Mouse (Mus musculus): ENCODE results near the gene Synj2. TPM values are rescaled to one million over a fixed set of nuclear protein-coding genes. Genes with fewer than 3 reads are reported as not detected.
A peak's percentile ranks its signal among the peaks of the same experiment; 100 is the strongest.

The Synj2 gene
- polyA plus RNA-seq, 1 experiment from 2014 or later: 1.8 TPM

GRCm38 (mm10) chr17:6037507-6037906 lies 96.4 kb downstream of the Synj2 start:
- Histone ChIP-seq H3K9me3 (ENCODE audit: control insufficient read depth, low read length) (no peaks in the 10 kb centered on the region), H3K4me1 (replicated peaks; ENCODE audit: control insufficient read depth, insufficient read depth, low read length) (no peaks in the 10 kb centered on the region), H3K27me3 (ENCODE audit: control insufficient read depth, insufficient read depth, low read length) (no peaks in the 10 kb centered on the region), H3K9ac (ENCODE audit: low read depth, low read length) (no peak overlapping the region), H3K4me3 (ENCODE audit: low read depth, low read length) (no peak overlapping the region), H3K36me3 (ENCODE audit: control insufficient read depth, insufficient read depth, low read length) (no peaks in the 10 kb centered on the region), H3K4me2 (replicated peaks; ENCODE audit: low read depth, low read length) (no peak overlapping the region), H3K27ac (ENCODE audit: low read depth, low read length) (no peak overlapping the region)
- DNase-seq (ENCODE audit: low spot score) (no peak), ATAC-seq (ENCODE audit: low FRiP score) (no peak)
- 94% methylated on average over 10 of the region's 10 CpGs for WGBS

DNA sequence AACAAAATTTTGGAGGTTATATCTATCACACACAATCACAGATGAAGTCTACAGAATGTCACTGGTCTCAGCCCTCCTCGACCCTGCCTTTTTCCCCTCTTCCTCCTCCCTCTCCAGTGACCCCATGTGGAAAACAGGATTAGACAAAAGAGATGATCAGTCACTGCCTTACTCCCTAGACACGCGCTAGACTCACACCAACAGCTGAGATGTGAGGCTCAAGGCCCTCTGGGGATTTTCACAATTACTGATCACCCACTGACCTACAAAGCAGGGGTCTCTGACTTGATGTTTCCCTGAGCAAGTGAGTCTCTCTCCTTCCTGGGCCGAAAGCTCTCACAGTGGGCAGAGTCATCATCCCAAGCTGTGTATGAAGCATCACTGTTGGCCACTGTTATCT lies 111.7 kb downstream of the Synj2 start:
- Histone ChIP-seq H3K4me1 (replicated peaks; ENCODE audit: control insufficient read depth, insufficient read depth, low read length) (no peaks in the 10 kb centered on the region), H3K9me3 (ENCODE audit: control insufficient read depth, low read length) (no peaks in the 10 kb centered on the region), H3K27ac (ENCODE audit: low read depth, low read length) (no peak overlapping the region), H3K27me3 (ENCODE audit: control insufficient read depth, insufficient read depth, low read length) (no peaks in the 10 kb centered on the region), H3K36me3 (ENCODE audit: control insufficient read depth, insufficient read depth, low read length) (no peaks in the 10 kb centered on the region), H3K4me3 (ENCODE audit: low read depth, low read length) (no peak overlapping the region), H3K9ac (ENCODE audit: low read depth, low read length) (no peak overlapping the region), H3K4me2 (replicated peaks; ENCODE audit: low read depth, low read length) (no peak overlapping the region)
- ATAC-seq (ENCODE audit: low FRiP score) (no peak), DNase-seq (ENCODE audit: low spot score) (no peak)
- WGBS: 54% methylated on average over 4 of the region's 4 CpGs

- H3K9me3 ChIP-seq (ENCODE audit: control insufficient read depth, low read length): no peaks in the 10 kb centered on the region
- H3K36me3 ChIP-seq (ENCODE audit: control insufficient read depth, insufficient read depth, low read length): no peaks in the 10 kb centered on the region
- H3K4me1 ChIP-seq (replicated peaks; ENCODE audit: control insufficient read depth, insufficient read depth, low read length): no peaks in the 10 kb centered on the region
- WGBS: 25% methylated on average over 5 of the region's 5 CpGs
- ATAC-seq (ENCODE audit: low FRiP score): no peak
- no peak overlapping the region for H3K27ac ChIP-seq (ENCODE audit: low read depth, low read length)
- DNase-seq (ENCODE audit: low spot score): peak; percentile 67
- H3K9ac ChIP-seq (ENCODE audit: low read depth, low read length): no peak overlapping the region
- H3K4me2 ChIP-seq (replicated peaks; ENCODE audit: low read depth, low read length): no peak overlapping the region
- H3K27me3 ChIP-seq (ENCODE audit: control insufficient read depth, insufficient read depth, low read length): no peaks in the 10 kb centered on the region
- H3K4me3 ChIP-seq (ENCODE audit: low read depth, low read length): no peak overlapping the region
Measured at GRCm38 (mm10) chr17:6054934-6055355, 113.9 kb downstream of the Synj2 start.

- Histone ChIP-seq H3K4me3 (ENCODE audit: low read depth, low read length) (no peak overlapping the region), H3K4me2 (replicated peaks; ENCODE audit: low read depth, low read length) (no peak overlapping the region), H3K36me3 (ENCODE audit: control insufficient read depth, insufficient read depth, low read length) (no peaks in the 10 kb centered on the region; the same call in 1 of the 2 replicates), H3K27me3 (ENCODE audit: control insufficient read depth, insufficient read depth, low read length) (no peaks in the 10 kb centered on the region), H3K4me1 (replicated peaks; ENCODE audit: control insufficient read depth, insufficient read depth, low read length) (no peaks in the 10 kb centered on the region), H3K9ac (ENCODE audit: low read depth, low read length) (no peak overlapping the region), H3K27ac (ENCODE audit: low read depth, low read length) (no peak overlapping the region), H3K9me3 (ENCODE audit: control insufficient read depth, low read length) (no peaks in the 10 kb centered on the region)
- ATAC-seq (ENCODE audit: low FRiP score) (no peak), DNase-seq (ENCODE audit: low spot score) (no peak)
- WGBS: 78% methylated on average over 8 of the region's 8 CpGs
Measured at GRCm38 (mm10) chr17:6062793-6063192, 121.7 kb downstream of the Synj2 start.

DNA sequence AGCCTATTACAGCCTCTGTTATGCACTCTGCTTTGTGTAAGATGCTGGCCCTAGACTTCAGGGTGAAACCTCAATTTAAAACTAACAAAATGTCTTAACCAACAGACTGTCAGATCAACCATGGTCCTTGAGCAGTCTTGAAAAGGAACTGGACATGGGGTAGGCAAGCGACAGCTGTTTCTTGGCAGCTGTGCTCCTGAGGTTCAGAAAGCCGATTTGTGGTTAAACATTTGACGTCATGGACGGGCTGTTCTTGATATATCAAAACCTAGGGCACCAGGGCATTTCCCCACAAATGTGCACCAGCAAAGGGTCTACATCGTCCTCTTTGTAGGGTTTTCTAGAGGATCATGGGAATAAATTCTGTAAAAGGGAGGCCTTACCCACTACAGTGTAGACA lies 122.5 kb downstream of the Synj2 start:
- Histone ChIP-seq H3K9ac (ENCODE audit: low read depth, low read length) (no peak overlapping the region), H3K36me3 (ENCODE audit: control insufficient read depth, insufficient read depth, low read length) (no peaks in the 10 kb centered on the region; the same call in 1 of the 2 replicates), H3K4me3 (ENCODE audit: low read depth, low read length) (no peak overlapping the region), H3K27ac (ENCODE audit: low read depth, low read length) (no peak overlapping the region), H3K27me3 (ENCODE audit: control insufficient read depth, insufficient read depth, low read length) (no peaks in the 10 kb centered on the region), H3K4me1 (replicated peaks; ENCODE audit: control insufficient read depth, insufficient read depth, low read length) (no peaks in the 10 kb centered on the region), H3K4me2 (replicated peaks; ENCODE audit: low read depth, low read length) (no peak overlapping the region), H3K9me3 (ENCODE audit: control insufficient read depth, low read length) (no peaks in the 10 kb centered on the region)
- 95% methylated on average over 5 of the region's 5 CpGs for WGBS
- DNase-seq (ENCODE audit: low spot score) (no peak), ATAC-seq (ENCODE audit: low FRiP score) (no peak)

- WGBS: 91% methylated on average over 2 of the region's 2 CpGs
- no peak overlapping the region for H3K27ac ChIP-seq (ENCODE audit: low read depth, low read length)
- H3K9ac ChIP-seq (ENCODE audit: low read depth, low read length): no peak overlapping the region
- no peak overlapping the region for H3K4me2 ChIP-seq (replicated peaks; ENCODE audit: low read depth, low read length)
- H3K27me3 ChIP-seq (ENCODE audit: control insufficient read depth, insufficient read depth, low read length): no peaks in the 10 kb centered on the region
- no peaks in the 10 kb centered on the region for H3K9me3 ChIP-seq (ENCODE audit: control insufficient read depth, low read length)
- no peak for ATAC-seq (ENCODE audit: low FRiP score)
- DNase-seq (ENCODE audit: low spot score): no peak
- no peaks in the 10 kb centered on the region; the same call in 1 of the 2 replicates for H3K36me3 ChIP-seq (ENCODE audit: control insufficient read depth, insufficient read depth, low read length)
- H3K4me1 ChIP-seq (replicated peaks; ENCODE audit: control insufficient read depth, insufficient read depth, low read length): no peaks in the 10 kb centered on the region
- H3K4me3 ChIP-seq (ENCODE audit: low read depth, low read length): no peak overlapping the region
Measured at GRCm38 (mm10) chr17:6066021-6066420, 124.9 kb downstream of the Synj2 start.

DNA sequence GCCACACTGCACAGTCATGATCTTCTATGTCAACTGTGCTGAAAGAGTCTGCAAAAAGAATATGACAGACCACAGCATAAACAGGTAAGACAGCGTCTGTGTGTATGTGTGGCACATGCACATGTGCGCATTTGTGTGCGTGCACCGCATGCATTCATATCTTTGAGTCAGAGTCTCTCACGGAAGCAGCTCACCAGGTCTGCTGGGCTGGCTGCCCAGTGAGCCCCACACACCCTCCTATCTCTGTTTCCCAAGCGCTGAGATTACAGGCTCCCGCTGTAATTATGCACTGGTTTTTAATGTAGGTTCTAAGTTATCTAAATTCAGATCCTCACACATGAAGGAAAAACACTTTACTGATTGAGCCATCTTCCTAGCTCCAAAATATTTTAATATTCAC lies 126.5 kb downstream of the Synj2 start:
- Histone ChIP-seq H3K27ac (ENCODE audit: low read depth, low read length) (no peak overlapping the region), H3K36me3 (ENCODE audit: control insufficient read depth, insufficient read depth, low read length) (no peaks in the 10 kb centered on the region; the same call in 1 of the 2 replicates)
- WGBS: 98% methylated on average over 7 of the region's 7 CpGs

GRCm38 (mm10) chr17:6069866-6070265 lies 128.8 kb downstream of the Synj2 start:
- Histone ChIP-seq H3K9ac (ENCODE audit: low read depth, low read length) (no peak overlapping the region), H3K9me3 (ENCODE audit: control insufficient read depth, low read length) (no peaks in the 10 kb centered on the region), H3K36me3 (ENCODE audit: control insufficient read depth, insufficient read depth, low read length) (peaks cover 3% of the 10 kb centered on the region; the same call in 1 of the 2 replicates), H3K4me1 (replicated peaks; ENCODE audit: control insufficient read depth, insufficient read depth, low read length) (no peaks in the 10 kb centered on the region), H3K4me2 (replicated peaks; ENCODE audit: low read depth, low read length) (no peak overlapping the region), H3K27me3 (ENCODE audit: control insufficient read depth, insufficient read depth, low read length) (no peaks in the 10 kb centered on the region), H3K4me3 (ENCODE audit: low read depth, low read length) (no peak overlapping the region), H3K27ac (ENCODE audit: low read depth, low read length) (no peak overlapping the region)
- 96% methylated on average over 6 of the region's 6 CpGs for WGBS
- ATAC-seq (ENCODE audit: low FRiP score) (no peak), DNase-seq (ENCODE audit: low spot score) (no peak)

More for the DNA sequence above, 126.5 kb downstream of the Synj2 start:
- H3K4me3 ChIP-seq (ENCODE audit: low read depth, low read length): no peak overlapping the region
- H3K9me3 ChIP-seq (ENCODE audit: control insufficient read depth, low read length): no peaks in the 10 kb centered on the region
- H3K9ac ChIP-seq (ENCODE audit: low read depth, low read length): no peak overlapping the region
- ATAC-seq (ENCODE audit: low FRiP score) (no peak), DNase-seq (ENCODE audit: low spot score) (no peak)
- H3K27me3 ChIP-seq (ENCODE audit: control insufficient read depth, insufficient read depth, low read length): no peaks in the 10 kb centered on the region
- no peaks in the 10 kb centered on the region for H3K4me1 ChIP-seq (replicated peaks; ENCODE audit: control insufficient read depth, insufficient read depth, low read length)
- no peak overlapping the region for H3K4me2 ChIP-seq (replicated peaks; ENCODE audit: low read depth, low read length)

GRCm38 (mm10) chr17:6073405-6073804 lies 132.3 kb downstream of the Synj2 start:
- H3K4me2 ChIP-seq (replicated peaks; ENCODE audit: low read depth, low read length): no peak overlapping the region
- no peak overlapping the region for H3K4me3 ChIP-seq (ENCODE audit: low read depth, low read length)
- 89% methylated on average over 7 of the region's 7 CpGs for WGBS
- DNase-seq (ENCODE audit: low spot score): no peak
- no peaks in the 10 kb centered on the region for H3K27me3 ChIP-seq (ENCODE audit: control insufficient read depth, insufficient read depth, low read length)
- H3K9me3 ChIP-seq (ENCODE audit: control insufficient read depth, low read length): no peaks in the 10 kb centered on the region
- no peak for ATAC-seq (ENCODE audit: low FRiP score)
- H3K27ac ChIP-seq (ENCODE audit: low read depth, low read length): no peak overlapping the region
- H3K36me3 ChIP-seq (ENCODE audit: control insufficient read depth, insufficient read depth, low read length): peaks cover 3% of the 10 kb centered on the region; the same call in 1 of the 2 replicates
- no peaks in the 10 kb centered on the region for H3K4me1 ChIP-seq (replicated peaks; ENCODE audit: control insufficient read depth, insufficient read depth, low read length)
- no peak overlapping the region for H3K9ac ChIP-seq (ENCODE audit: low read depth, low read length)
